ENCODE assay signal across 10 mouse cellular contexts in the genomic region with DNA sequence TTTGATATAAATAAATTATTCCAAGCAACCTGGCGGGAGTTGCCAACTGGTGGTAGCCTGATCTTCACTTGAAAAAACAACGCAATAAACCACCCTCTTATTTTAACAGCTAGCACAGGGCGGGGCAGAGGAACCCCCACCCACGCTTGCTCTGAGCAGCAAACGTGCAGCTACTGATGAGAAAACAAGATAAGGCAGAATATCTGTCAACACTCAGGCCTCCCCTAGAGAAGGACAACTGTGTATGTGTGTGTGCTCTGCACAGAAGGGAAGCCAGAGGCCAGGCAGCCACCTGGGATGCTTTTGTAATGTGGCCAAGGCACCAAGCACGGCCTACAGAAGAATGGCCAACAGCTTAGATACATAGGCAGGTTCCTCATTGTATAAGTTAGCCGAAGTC. TPM values are rescaled to one million over a fixed set of nuclear protein-coding genes. Genes with fewer than 3 reads are reported as not detected.
DNase-seq lines count a peak whose midpoint lies in the region; ATAC-seq and TF ChIP-seq lines count a peak whose summit lies in the region.
"Had no signal": no experiment of that assay in that cellular context is flagged by ENCODE, and none has a peak within 500 bp of the region (broad histone marks: within the 10 kb centered on the region; RNA-seq: fewer than 3 reads in every experiment).

No protein-coding gene starts in this region.

- 63% methylated on average over 7 of the region's 7 CpGs for WGBS in forebrain, postnatal 0 days
- WGBS in forebrain, embryonic 15.5 days, result 74% methylated on average over 7 of the region's 7 CpGs
- 37% methylated on average over 7 of the region's 7 CpGs for WGBS in lung, adult 2 months
- WGBS in midbrain, embryonic 10.5 days, result 77% methylated on average over 7 of the region's 7 CpGs

- no peaks in the 10 kb centered on the region for H3K27me3 ChIP-seq in forebrain, postnatal 0 days (ENCODE audit: insufficient read depth, low read length)
- no peaks in the 10 kb centered on the region for H3K27me3 ChIP-seq in forebrain, embryonic 15.5 days
- no peaks in the 10 kb centered on the region for H3K27me3 ChIP-seq in midbrain, embryonic 10.5 days (ENCODE audit: low read depth, poor library complexity, severe bottlenecking)

- H3K27ac ChIP-seq in forebrain, postnatal 0 days (ENCODE audit: low read depth, low read length), result no peak overlapping the region
- no peak overlapping the region for H3K27ac ChIP-seq in forebrain, embryonic 15.5 days (replicated peaks)
- no peak overlapping the region; the same call in 1 of the 2 replicates for H3K27ac ChIP-seq in midbrain, embryonic 10.5 days (replicated peaks)
- H3K27ac ChIP-seq: left cerebral cortex, adult 2 months had no signal

- H3K36me3 ChIP-seq in forebrain, postnatal 0 days (ENCODE audit: insufficient read depth), result no peaks in the 10 kb centered on the region
- H3K36me3 ChIP-seq in forebrain, embryonic 15.5 days, result no peaks in the 10 kb centered on the region
- H3K36me3 ChIP-seq in midbrain, embryonic 10.5 days, result no peaks in the 10 kb centered on the region

- no peak for TF ChIP-seq POLR2A in lung, adult 2 months (IDR thresholded peaks at IDR 0.05; ENCODE audit: borderline replicate concordance, extremely low read depth, low read depth, low read length)

- H3K4me3 ChIP-seq in forebrain, postnatal 0 days (ENCODE audit: low read depth, low read length), result no peak overlapping the region
- no peak overlapping the region for H3K4me3 ChIP-seq in forebrain, embryonic 15.5 days
- no peak overlapping the region for H3K4me3 ChIP-seq in lung, adult 2 months (replicated peaks; ENCODE audit: extremely low read depth, low read depth, low read length)
- no peak overlapping the region for H3K4me3 ChIP-seq in midbrain, embryonic 10.5 days
- H3K4me3 ChIP-seq: left cerebral cortex, adult 2 months had no signal

- H3K4me2 ChIP-seq in forebrain, postnatal 0 days (ENCODE audit: low read depth), result no peak overlapping the region
- H3K4me2 ChIP-seq in forebrain, embryonic 15.5 days (replicated peaks), result no peak overlapping the region

- no peak overlapping the region for H3K9ac ChIP-seq in forebrain, postnatal 0 days
- no peak overlapping the region for H3K9ac ChIP-seq in forebrain, embryonic 15.5 days (replicated peaks)

- TF ChIP-seq CTCF in forebrain, postnatal 0 days (IDR thresholded peaks at IDR 0.05; ENCODE audit: low read depth), result no peak
- no peak for TF ChIP-seq CTCF in lung, adult 2 months (IDR thresholded peaks at IDR 0.05; ENCODE audit: insufficient read depth, low read length)

- 0 out of 2 replicates have a peak, but pooled peaks have one; percentile 12 for ATAC-seq in forebrain, postnatal 0 days
- no peak for ATAC-seq in forebrain, embryonic 15.5 days (replicated peaks)

- H3K4me1 ChIP-seq in forebrain, postnatal 0 days (ENCODE audit: insufficient read depth), result peaks cover 7% of the 10 kb centered on the region
- peaks cover 8% of the 10 kb centered on the region for H3K4me1 ChIP-seq in forebrain, embryonic 15.5 days
- peaks cover 4% of the 10 kb centered on the region; the same call in 1 of the 2 replicates for H3K4me1 ChIP-seq in lung, adult 2 months (ENCODE audit: control insufficient read depth, insufficient read depth, low read length)
- H3K4me1 ChIP-seq in midbrain, embryonic 10.5 days, result peaks cover 3% of the 10 kb centered on the region

- no peaks in the 10 kb centered on the region for H3K9me3 ChIP-seq in forebrain, postnatal 0 days (ENCODE audit: low read length)
- no peaks in the 10 kb centered on the region for H3K9me3 ChIP-seq in forebrain, embryonic 15.5 days
- no peaks in the 10 kb centered on the region for H3K9me3 ChIP-seq in midbrain, embryonic 10.5 days (replicated peaks)

- DNase-seq in forebrain, postnatal 0 days, result no peak
- DNase-seq in lung, postnatal 25 days (ENCODE audit: low spot score), result peak; percentile 46
- DNase-seq in lung, adult 2 months, result no peak
- DNase-seq in liver, result peak; percentile 67
- DNase-seq in thymus, postnatal 25 days, result peak; percentile 65
- DNase-seq in midbrain, embryonic 10.5 days (ENCODE audit: low spot score), result no peak
- no peak for DNase-seq in layer of hippocampus, postnatal 36 days
- DNase-seq: midbrain, embryonic 14.5 days had no signal

RNA-seq across cellular contexts. Expression of a gene that starts 43.4 kb away (rescaled TPM):
- 17.8 and 23.8 TPM in 2 replicates for total RNA-seq in forebrain, postnatal 0 days (2014; rRNA removed)
- polyA plus RNA-seq in forebrain, postnatal 0 days (2015; fragmentation: Nextera tagmentation; extraction: Ambion mirVana), result 17.1 and 25.4 TPM in 2 replicates
- polyA plus RNA-seq in forebrain, embryonic 15.5 days (2015; fragmentation: Nextera tagmentation; extraction: Ambion mirVana), result 14.7 and 15.4 TPM in 2 replicates
- 3.4 and 5.4 TPM in 2 replicates for polyA plus RNA-seq in lung, adult 2 months (2012; rRNA removed)
- polyA plus RNA-seq in midbrain, embryonic 10.5 days (2016; fragmentation: Nextera tagmentation; extraction: Ambion mirVana), result 5.8 and 6.3 TPM in 2 replicates
- total RNA-seq in layer of hippocampus, postnatal 36 days (2021), result 10 to 100 TPM; 27.9 to 28.1 TPM

Comparison
In these comparisons a context has a peak if more than half of its experiments do, and no peak if none do; other contexts are left out.
1. DNase-seq: peak in lung, postnatal 25 days (single experiment), liver (single experiment) and thymus, postnatal 25 days (single experiment); none in forebrain, postnatal 0 days (single experiment), lung, adult 2 months (single experiment), midbrain, embryonic 10.5 days (single experiment) and layer of hippocampus, postnatal 36 days (0 of 2).